Mouse (Mus musculus): ENCODE measurements around the gene Ppa1.

Gene Ppa1

GRCm38 (mm10) chr10:61695703-61696559 lies 47.6 kb downstream of the Ppa1 start:
- no peak for DNase-seq (ENCODE audit: low spot score)

DNA sequence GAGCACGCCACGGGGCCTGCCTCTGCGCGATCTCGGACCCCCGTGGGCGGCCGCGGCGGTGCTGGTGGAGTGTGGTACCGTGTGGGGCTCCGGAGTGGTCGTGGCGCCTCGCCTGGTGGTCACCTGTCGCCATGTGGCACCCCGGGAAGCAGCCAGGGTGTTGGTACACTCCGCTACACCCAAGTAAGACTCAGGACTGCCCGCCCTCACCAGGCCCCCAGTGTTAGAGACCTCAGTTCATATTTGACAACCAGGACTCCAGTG lies 48.1 kb downstream of the Ppa1 start:
- DNase-seq (ENCODE audit: low spot score), result no peak

GRCm38 (mm10) chr10:61697028-61697427 lies 48.7 kb downstream of the Ppa1 start:
- DNase-seq (ENCODE audit: low spot score), result no peak

- DNase-seq (ENCODE audit: low spot score), result peak; percentile 44
Observed at GRCm38 (mm10) chr10:61704663-61705062, 56.3 kb downstream of the Ppa1 start.

GRCm38 (mm10) chr10:61706412-61707375 lies 58.3 kb downstream of the Ppa1 start:
- no peak for DNase-seq (ENCODE audit: low spot score)

GRCm38 (mm10) chr10:61713601-61714000 lies 65.2 kb downstream of the Ppa1 start:
- no peak for DNase-seq (ENCODE audit: low spot score)

- DNase-seq (ENCODE audit: low spot score), result no peak
Observed at GRCm38 (mm10) chr10:61714146-61714545, 65.8 kb downstream of the Ppa1 start.

- DNase-seq (ENCODE audit: low spot score), result peak; percentile 70
Observed at GRCm38 (mm10) chr10:61714771-61715461, 66.6 kb downstream of the Ppa1 start, which contains the start of gene Aifm2. Gene Aifm2, plus strand, starts transcription at chr10:61715263.

- no peak for DNase-seq (ENCODE audit: low spot score)
Observed at GRCm38 (mm10) chr10:61715462-61715837, 67.1 kb downstream of the Ppa1 start.

DNA sequence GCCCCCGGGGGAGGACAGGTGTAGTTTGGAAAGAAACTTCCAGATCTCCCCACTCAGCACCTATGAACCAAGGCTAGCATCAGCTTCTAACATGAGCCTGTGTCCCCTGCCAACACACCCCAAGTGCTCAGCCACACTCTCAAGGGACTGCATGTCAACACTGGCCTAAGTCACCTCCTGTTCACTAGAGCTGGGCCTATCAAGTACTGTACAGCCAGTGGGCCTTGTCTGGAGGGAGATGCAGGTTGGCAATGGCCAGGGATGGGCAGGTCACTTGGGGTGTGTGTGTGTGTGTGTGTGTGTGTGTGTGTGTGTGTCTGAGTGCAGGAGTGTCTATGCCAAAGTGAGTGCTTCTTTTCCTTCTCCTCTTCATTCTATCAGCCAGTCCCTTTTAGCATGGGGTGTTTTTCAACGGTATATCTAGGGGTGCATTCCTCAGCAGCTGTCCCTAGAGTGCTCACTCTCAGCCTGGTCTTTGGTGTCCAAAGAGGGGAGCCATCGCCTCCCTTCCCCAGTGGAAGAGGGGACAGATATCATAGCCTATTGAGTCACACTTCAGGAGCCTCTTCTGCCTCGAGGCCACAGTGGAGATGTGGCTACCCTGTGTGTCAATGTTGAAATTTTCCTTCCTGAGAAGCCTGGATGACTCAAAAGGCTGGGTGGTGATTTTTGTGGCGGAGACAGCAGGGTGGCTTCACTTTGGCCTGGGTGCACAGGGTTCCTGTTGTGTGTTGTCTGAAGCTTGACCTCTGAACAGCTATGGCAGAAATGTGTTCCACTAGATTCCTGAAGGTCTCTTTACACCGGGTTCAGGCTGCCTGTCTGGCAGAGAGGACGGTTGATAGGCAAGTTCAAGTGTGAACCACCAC lies 67.9 kb downstream of the Ppa1 start:
- DNase-seq (ENCODE audit: low spot score), result no peak

DNA sequence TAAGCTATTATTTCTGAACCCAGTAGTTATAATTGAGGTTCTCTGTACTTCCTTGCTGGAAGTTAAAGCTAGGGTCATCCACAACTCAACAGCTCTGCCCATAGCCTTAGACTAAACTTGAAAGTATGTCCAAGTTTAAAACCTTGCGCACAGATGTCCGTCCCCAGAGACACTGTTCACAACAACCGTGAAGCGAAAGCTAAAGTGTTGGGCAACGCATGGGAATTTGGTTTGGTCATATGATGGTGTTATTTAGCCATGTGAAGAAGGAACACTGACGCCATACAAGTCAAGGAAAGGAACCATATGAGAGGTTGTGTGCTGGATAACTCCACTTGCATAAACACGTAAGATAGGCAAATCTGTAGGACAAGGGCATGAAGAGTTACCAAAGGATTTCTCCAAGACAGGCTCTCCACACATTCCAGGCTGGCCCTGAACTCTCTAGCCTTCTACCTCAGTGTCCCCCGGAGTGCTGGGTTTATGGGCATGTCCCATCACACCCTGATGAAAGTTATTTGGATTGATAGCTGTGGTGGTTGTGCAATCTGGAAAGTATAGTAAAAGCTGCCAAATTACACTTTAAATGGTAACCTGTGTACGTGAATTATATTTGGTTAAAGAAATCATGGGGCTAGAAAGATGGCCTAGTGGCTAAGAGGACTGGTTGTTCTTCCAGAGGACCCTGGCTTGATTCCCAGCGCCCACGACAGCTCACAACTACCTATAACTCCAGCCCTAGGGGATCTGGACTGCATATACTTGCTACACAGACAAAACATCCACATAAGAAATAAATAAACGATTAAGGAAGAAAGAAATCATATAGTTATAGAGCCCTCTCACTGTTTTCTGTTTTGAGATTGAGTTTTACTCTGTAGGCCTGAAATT lies 69.3 kb downstream of the Ppa1 start:
- DNase-seq (ENCODE audit: low spot score), result no peak

- no peak for DNase-seq (ENCODE audit: low spot score)
Observed at GRCm38 (mm10) chr10:61720331-61720730, 72.0 kb downstream of the Ppa1 start.

- no peak for DNase-seq (ENCODE audit: low spot score)
Observed at GRCm38 (mm10) chr10:61722215-61722614, 73.9 kb downstream of the Ppa1 start.

DNA sequence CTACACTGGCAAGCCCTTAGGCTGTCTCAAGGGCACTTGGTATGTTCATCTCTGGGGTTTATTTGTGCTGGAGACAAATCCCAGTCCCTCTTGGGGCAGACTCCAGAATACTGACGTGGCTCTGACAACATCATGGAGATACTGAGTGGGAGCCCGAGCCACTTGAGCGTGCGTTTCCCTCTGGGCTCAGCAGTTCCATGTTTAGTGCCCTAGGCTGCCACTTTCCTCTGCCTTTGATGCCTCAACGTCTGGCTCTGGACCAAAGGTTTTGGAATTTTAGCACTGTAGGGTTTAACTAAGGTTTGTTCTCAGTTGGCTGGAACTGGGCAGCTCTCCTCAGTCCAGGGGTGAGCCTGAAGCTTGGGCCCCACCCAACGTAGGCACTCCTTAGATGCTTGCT lies 74.9 kb downstream of the Ppa1 start:
- no peak for DNase-seq (ENCODE audit: low spot score)

All from testis, postnatal 14 days (tissue).